Mouse (Mus musculus) 416B (cell line): ENCODE results near the gene Lmntd1.

Source experiments
- DNase-seq: peaks from one replicate; pipeline ENCODE4 v3.0.0; 2011; ENCODE audit warnings: low read depth

Gene Lmntd1

DNA sequence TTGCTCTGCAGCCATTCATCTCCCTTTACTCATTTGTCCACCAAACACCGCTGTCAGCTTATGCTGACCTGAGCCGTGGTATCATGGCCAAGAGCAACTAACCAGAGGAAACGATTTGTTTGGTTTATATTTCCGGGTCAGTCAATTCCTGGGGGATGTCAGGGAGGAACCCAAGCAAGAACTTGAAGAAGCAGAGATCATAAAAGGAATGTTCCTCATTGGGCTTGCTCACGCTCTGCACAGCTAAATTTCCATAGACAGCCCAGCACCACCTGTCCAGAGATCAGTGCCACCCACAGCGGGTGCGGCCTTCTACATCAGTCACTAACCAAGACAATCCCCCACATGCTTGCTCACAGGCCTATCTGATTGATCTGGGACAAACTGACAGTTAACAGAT is at the start of gene Lmntd1:
Lmntd1 (minus strand) TSS at position 101 of the 400 bp plus-strand sequence.
- no peak for DNase-seq

DNA sequence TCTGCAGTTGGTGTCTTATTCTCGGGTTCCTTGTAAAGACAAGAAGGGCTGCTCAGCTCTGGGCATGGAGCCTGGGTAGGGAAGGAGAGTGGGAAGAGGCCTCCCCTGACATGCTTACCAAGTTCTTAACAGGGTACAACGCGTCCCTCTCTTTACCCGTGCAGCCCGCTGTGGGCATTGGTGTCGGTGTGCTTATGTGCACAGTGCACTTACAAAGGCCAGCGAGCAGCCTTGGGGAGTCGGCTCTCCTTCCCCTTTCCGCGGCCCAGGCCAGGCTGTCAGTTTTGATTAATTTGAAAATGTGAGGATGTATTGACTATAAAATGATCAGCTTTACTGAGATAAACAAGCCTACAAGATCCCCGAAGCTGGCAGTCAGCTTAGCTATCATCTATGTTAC is 46.8 kb upstream of the Lmntd1 start:
- DNase-seq = no peak

DNA sequence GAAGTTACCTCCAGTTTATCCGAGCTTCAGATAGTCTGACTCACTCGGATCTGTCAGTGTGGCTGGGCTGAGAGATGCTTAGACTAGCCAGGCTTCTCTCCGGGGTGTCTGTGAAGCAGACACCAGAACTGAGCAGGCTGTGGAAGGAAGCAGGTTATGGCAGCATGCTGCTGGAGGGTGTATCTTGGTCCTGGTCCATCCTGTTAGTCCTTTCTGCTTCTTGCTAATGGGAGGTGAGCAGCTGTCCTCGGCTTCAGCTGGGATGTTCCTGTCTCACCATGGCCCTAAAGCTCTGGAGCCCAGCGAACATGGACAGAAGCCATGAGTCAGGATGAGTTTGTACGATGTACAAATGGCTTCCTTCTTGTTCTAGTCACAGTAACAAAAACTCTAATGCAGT is 45.0 kb upstream of the Lmntd1 start:
- no peak for DNase-seq

DNA sequence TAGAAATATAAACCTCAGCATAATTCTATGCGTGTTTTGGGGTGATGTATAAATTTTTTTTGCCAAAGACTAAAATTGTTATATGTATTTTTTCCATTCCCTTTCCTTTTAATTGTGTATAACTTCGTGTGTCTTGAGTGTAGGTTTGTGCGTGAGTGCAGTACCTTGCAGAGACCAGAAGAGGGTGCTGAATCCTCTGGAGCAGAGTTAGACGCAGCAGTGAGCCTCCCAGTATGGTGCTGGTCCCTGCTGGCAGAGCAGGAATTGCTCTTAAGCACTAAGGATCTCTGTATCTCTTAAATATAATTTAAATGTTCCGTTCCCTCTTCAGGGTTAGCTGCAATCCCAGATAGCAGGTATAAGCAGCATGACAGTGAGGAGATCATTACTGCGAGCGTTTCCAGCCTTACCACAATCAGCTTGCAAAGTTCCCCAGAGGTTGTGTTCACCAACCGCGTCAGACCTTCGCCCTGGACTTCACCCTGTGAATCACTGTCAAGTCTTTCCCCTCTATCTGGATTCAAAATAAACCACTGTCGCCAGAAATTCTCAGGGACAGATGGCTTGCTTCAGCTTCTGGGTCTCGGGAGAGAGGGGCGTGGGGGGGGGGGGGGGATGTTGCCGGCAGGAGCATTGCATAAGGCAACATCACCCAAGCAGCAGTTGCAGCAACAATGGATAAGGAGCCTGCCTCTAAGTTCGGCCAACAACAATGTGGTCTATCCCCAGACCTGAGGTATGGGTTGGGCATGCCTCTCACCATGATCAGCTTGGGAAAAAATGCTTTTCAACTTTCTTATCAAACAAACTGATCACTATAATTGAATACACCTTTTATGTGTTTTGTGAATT is 42.8 kb upstream of the Lmntd1 start:
- DNase-seq = peak; percentile 17

DNA sequence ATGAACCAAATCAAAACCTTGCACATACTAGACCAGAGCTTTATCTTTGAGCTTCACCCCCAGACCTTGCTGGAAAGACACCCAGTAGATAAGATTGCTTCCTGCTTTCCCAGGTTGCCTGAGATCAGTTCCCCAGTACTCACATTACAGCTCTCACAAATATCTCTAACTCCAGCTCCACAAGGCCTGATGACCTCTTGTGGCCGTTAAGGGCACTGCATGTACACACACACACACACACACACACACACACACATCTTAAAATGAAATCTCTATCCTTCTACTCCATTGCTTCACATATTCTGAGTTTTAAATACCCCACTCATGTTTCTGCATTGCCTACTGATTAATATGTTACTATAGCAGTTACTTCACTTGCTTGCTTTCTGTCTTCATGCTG is 41.6 kb upstream of the Lmntd1 start:
- peak; percentile 13 for DNase-seq

DNA sequence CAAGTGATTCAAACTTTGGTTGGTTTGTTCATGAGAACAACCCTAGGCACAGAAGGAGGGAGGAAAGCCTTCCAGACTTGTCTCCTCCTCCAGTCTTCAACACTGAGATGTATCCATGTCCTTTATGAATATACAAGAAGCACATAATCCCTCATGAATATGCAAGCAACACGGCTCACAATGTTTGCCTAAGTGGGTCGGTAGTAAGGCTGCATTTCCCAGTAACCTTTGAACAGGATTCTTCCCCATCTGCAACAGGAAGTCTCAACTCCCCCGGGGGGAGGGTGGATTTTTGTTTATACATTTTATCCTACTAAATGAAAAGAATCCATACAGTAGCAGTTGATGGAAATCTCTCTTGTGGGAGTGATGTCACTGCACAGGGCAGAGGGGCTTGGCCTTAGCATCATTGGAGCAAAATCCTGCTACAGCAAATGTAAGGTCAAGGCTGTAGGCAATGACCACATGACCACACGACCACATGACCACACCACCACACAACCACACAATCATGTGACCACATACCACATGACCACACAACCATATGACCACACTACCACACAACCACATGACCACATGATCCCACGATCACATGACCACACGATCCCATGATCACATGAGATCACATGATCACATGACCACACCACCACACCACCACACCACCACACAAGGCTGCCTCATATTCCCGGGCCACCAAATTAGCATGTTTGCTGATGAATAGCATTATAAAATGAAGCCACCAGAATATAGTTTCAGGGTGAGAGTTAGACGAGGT is 40.1 kb upstream of the Lmntd1 start:
- DNase-seq = peak; percentile 71

DNA sequence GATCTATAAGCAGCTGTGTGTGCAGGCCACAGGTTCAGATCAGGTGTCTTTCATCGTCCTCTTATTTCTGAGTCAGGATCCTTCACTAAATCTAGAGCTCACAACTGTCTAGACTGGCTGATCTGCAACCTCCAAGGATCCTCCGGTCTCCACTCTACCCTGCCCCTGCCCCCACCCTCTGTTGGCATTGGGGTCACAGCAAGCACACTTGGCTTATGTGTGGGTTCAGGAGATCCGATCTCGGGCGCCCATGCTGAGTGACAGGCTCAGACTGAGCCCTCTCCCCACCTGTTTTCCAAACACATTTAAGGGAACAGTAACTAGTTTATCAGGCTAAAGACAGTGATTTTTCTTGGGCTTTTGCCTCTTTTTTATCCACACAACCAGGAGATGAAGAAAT is 39.5 kb upstream of the Lmntd1 start:
- no peak for DNase-seq

DNA sequence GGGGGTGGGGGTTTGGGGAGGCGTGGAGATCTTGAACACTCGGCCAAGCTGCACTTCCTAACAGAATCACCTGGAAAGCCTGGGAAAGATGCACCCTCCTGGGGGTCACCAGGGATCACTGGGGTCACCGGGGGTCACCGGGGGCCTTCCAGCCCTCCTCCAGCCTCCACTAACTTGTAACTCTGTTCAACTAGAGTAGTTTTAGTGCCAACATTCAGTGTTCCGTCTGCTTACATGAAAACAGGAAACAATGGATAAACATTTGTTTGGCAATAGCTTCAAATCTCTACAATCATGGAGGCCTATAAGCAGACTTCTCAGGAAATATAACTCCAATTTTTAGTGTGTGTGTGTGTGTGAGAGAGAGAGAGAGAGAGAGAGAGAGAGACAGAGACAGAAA is 38.9 kb upstream of the Lmntd1 start:
- DNase-seq = no peak

DNA sequence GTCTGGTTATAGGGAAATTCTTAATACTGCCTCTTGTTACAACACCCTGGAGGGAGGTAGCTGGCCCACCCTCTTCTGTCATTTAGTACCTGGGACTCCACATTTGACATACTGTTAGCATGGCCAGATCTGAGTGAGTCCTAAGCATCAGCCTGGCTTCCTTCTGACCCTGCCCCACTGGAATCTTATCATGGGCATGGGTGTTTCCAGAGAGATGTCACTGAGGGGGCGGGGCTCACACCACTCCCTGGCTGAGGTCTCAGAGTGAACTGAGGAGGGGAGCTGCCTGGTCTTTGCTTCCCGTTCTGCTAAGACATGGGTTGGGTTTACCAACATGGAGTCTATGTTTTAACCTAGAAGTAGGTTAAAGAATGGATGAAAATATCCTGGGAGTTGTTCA is 37.9 kb upstream of the Lmntd1 start:
- no peak for DNase-seq

DNA sequence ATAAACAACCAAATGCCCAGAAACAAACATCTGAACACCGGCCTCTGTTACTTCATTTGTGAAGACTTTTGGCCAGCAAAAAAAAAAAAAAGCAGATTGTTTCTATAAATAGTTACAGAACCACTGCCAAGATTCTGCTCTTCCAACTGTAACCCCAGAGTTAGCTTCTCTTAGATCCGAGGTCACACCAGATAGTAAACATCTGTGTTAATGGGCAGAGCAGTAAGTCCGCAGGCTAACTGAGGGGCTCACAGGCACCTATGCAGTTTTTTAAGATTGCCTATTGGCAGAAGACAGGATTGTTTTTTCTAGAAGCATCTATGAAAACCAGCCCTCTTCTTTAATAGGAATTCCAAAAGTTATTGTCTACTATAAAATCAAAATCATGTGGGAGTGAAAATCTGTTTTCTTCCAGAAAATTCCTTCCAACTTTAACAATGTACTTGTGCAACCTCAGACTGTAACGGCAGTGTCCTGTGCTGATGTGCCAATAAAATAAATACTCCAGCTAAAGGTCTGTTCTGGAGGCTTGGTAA is 26.9 kb upstream of the Lmntd1 start:
- no peak for DNase-seq

DNA sequence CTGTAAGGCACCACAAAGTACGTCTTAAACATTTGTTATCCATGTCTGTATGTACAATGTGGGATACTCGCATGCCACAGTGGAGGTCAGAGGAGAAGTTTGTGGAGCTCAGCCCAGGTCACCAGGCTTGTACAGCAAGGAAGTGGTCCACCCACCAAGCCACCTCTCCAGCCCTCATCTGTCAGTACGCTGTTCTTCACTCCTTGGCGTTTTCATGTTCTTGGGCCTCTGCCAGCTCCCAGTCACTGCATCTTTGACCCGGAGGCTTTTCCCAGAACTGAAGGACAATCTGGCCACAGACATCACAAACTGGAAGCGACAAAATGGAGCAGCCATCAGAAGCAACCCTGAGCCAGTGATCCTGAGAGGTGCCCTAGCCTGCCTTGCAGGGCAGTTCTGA is 24.1 kb upstream of the Lmntd1 start:
- no peak for DNase-seq

DNA sequence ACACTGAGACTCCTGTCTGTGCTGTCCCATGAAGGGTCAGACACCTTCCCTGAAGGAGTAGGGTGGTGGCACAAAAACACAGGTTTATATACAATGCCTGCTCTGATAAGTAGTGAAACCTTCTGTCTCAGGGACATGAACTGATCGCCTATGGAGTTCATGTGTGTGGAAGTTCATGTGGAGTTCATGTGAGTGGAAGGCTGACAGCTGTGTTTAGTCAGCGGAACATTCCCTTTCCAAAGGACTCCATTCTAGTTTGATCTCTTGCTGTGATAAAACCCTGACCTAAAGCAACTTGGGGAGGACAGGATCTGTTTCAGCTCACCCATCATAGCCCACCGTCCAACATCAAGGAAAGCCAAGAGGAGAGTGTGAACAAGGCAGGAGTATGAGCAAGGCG is 22.6 kb upstream of the Lmntd1 start:
- DNase-seq = no peak

DNA sequence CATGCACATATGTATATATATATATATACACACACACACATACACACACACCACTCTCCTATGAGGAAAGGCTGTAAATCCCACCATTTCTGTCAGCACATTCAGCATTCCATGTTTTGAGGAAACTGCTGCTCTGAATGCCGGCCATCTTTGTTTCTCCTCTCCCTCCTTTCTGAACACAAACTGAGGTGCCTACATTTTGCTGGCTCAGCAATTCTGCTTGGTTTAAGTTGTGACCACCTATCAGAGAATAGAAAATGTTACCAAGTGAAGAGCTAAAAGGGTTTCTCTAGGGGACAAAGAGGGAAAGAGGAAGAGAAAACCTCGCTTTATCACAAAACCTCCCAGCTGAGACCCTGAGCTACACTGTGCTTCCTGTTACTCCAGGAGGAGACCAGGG is 20.3 kb upstream of the Lmntd1 start:
- DNase-seq = no peak

DNA sequence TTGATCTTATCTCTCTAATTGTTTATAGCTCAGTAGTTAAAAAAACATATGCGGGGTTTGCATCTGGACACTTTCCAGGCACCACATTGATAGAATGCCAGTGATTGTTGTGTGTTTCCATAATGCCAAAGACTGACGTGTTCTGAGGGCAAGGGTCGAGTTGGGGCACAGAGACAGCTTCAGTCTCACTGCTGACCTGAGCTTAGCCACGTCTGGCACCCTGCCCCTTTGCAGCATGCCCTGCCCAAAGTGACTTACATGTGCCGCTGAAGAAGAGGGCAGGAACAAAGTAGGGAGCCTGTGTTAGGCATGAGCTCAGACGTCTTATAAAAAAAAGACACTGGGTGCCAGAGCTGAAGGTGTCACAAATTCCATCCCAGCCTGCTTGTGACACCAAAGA is 16.1 kb upstream of the Lmntd1 start:
- DNase-seq = no peak

DNA sequence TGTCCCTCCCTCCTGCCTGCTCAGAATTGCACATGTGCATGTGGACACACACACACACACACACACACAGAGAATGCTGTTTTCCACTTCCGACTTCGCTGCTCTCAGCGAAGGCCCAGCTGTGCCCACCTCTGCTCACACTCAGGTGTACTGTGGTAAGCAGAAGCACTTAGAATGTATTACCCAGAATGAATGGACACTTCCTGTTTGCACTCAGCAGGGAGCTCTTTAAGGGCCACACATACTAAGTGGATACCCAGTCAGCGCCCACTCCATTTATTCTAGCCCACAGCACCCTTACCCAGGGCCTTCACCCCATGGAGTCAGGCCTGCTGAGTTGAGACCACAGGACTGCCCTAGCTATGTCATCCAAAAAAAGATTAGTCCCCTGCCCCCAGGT is 9.0 kb upstream of the Lmntd1 start:
- no peak for DNase-seq

DNA sequence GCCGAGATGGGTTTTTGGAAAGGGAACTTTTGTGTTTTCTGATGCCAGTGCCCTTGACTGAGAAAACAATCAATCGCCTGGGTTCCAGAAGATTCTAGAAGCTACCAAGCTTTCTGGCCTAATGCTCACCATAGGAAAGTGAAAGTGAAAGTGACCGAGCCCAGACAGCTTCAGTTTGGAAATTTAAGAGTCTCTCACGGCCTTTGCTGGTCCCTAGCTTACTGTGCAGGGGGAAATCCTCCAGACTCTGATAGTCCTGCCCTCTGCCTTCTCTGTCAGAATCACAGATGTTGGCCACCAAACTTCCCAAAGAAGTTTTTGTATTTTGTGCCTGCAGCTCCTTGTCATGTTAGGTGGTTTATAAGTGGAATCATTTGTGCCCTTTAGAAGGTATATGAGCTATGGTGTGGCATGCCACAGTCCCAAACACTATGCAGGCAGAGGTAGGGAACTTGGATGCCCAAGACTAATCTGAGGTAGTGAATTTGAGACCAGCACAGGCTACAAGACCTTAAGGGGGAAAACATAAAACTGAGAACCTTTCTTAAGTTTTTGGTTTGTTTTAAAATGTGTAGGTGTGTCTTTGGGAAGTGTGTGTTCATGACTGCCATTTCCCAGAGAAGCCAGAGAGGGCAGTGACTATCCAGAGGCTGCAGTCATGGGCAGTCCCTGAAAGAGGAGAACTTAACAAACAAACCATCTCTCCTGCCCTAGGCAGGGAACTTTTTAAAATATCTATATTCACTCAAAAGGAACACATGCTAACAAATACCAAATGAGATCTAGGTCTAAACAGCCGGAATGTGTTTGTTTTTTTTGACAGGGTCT is 2.5 kb upstream of the Lmntd1 start:
- DNase-seq = peak; percentile 70

DNA sequence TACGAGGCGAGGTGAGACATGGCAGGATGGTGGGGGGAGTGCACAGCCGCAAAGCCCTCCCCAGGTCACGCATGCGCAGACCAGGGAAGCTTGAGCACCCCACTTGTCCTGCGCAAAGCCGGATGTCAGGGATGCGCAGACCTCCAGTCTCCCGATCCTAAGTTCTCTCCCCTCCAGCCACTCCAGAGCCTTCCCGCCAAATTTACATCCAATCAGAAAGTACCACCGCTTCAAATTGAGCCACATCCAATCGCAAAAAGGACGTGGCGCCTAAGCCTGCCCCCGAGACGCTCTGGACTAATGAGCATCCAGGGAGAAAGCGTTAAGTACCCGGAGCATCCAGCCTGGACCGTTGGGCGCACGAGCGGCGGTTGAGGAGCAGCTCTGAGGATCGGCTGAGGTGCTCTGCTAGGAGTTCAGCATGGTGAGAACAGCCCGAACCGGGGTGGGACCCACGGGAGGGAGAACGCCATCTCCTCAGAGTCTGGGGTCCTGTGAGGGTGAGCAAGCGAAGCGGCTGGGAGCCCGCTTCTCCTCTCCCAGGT is 1.6 kb upstream of the Lmntd1 start, which contains the start of gene Tuba3b:
Tuba3b (plus strand) TSS at position 92 of the 545 bp plus-strand sequence.
- no peak for DNase-seq

DNA sequence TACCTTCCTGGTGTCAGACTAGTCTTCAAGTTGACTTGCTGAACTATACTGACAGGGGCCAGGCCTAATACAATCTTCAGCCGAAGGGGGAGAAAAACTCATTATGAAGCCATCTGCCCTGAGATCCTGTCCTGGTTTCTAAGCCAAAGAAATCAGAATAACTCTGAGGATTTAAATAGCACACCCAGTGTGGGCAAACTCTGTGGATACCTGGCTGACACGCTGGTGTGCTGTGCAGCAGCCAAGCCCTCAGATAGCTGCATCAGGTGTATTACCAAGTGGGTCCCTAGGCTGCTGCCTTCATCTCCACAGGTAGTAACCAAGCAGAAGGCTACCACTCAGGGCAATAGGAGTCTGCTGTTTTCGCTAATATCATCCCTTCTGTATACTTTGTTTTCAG is 1.5 kb downstream of the Lmntd1 start:
- DNase-seq = no peak

DNA sequence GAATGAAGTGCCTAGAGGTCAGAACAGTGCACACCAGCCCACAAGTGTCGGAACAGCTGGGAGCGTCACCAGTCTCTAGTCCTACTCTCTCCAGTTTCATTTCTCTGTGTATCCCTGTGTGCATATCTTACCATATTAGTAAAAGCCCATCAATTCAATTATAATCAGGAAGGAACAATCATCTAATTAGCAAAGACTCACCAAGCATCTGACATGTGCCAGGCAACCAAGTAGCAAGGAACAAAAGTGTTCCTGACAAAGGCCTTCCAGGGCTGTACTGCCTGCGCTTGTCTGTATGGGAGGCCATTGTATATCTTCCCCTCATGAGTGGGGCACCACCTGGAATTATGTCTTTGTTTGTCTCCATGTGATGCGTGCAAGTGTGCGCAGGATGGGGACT is 3.2 kb downstream of the Lmntd1 start:
- DNase-seq = no peak

DNA sequence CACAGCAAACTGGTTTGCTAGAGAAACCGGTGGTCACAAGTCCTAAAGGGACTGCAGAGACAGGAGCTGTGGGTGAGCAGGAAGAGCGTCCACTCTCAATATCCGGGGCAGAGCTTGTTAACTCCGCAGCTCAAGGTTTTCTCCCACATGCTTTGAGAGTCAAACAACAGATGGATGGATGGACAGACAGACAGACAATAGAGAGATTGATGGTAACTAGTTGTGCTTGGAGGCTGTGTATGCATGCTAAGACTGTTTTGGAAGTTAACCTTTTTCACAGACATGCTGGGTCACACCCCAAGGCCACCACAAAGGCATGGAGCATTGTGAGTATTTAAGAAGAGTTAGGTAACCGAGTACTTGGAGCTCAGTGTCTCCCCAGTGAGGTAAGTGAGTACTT is 5.4 kb downstream of the Lmntd1 start:
- no peak for DNase-seq

DNA sequence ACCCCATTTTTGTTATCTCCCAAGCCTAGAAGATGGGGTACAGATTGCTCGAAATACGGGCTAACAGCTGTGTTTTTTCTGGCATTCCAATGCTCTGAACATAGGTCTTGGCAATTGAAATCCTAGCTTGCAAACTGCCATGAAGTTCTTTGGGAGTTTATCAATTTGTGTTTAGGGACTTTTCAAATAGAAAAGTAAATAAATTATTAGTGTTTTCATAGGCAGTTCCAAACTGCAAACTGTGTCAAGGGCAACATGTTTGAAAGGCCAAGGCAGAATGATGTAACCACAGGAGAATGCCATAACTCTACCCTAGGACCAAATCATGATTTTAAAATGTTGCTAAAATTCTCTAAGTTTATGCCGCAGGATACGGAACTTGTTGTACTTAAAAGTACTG is 6.4 kb downstream of the Lmntd1 start:
- no peak for DNase-seq

DNA sequence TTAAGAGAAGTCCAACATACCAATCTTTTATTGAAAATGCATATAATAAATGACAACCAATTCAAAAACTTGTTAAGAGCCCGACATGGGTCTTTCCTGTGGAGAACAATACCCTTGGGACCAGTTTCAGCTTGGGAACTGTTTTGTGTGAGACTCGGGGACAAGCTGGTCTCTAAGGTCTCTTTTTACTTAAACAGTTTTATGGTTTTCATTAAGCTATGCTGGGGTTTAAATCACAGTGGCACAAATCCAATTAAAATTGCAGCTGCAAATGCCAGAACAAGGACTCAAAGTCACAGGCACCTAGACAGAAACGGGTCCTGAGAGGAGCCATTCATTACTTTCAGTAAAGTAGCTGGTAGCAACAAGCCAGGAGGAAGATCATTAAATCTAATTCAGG is 8.9 kb downstream of the Lmntd1 start:
- no peak for DNase-seq
